Mouse (Mus musculus): ENCODE measurements around the gene Sptbn4. TPM values are rescaled to one million over a fixed set of nuclear protein-coding genes. Genes with fewer than 3 reads are reported as not detected.
A peak's percentile ranks its signal among the peaks of the same experiment; 100 is the strongest.

The Sptbn4 gene
- polyA plus RNA-seq, 1 experiment from 2014 or later: 0.28 TPM

- Histone ChIP-seq H3K27me3 (ENCODE audit: control insufficient read depth, insufficient read depth, low read length) (peaks cover 66% of the 10 kb centered on the region), H3K4me3 (ENCODE audit: low read depth, low read length) (no peak overlapping the region), H3K27ac (replicated peaks; ENCODE audit: low read depth, low read length) (no peak overlapping the region), H3K4me1 (ENCODE audit: control insufficient read depth, insufficient read depth, low read length) (peaks cover 8% of the 10 kb centered on the region), H3K4me2 (ENCODE audit: low read depth, low read length) (no peak overlapping the region), H3K36me3 (replicated peaks; ENCODE audit: control insufficient read depth, insufficient read depth, low read depth, low read length) (no peaks in the 10 kb centered on the region), H3K9me3 (replicated peaks; ENCODE audit: control insufficient read depth, low read length) (no peaks in the 10 kb centered on the region), H3K9ac (replicated peaks; ENCODE audit: low read length) (no peak overlapping the region)
- WGBS: 28% methylated on average over 16 of the region's 16 CpGs
- DNase-seq (ENCODE audit: low spot score) (no peak), ATAC-seq (replicated peaks; ENCODE audit: insufficient number of reproducible peaks, low FRiP score, low TSS enrichment, low read depth) (no peak)
These were observed 118.8 kb downstream of the Sptbn4 start for GRCm38 (mm10) chr7:27328648-27329047.

- H3K4me1 ChIP-seq (ENCODE audit: control insufficient read depth, insufficient read depth, low read length): peaks cover 8% of the 10 kb centered on the region
- peaks cover 63% of the 10 kb centered on the region for H3K27me3 ChIP-seq (ENCODE audit: control insufficient read depth, insufficient read depth, low read length)
- H3K4me2 ChIP-seq (ENCODE audit: low read depth, low read length): no peak overlapping the region
- H3K36me3 ChIP-seq (replicated peaks; ENCODE audit: control insufficient read depth, insufficient read depth, low read depth, low read length): no peaks in the 10 kb centered on the region
- H3K4me3 ChIP-seq (ENCODE audit: low read depth, low read length): no peak overlapping the region
- no peak for DNase-seq (ENCODE audit: low spot score)
- no peak for ATAC-seq (replicated peaks; ENCODE audit: insufficient number of reproducible peaks, low FRiP score, low TSS enrichment, low read depth)
- H3K9me3 ChIP-seq (replicated peaks; ENCODE audit: control insufficient read depth, low read length): no peaks in the 10 kb centered on the region
- H3K27ac ChIP-seq (replicated peaks; ENCODE audit: low read depth, low read length): no peak overlapping the region
- WGBS: 88% methylated on average over 11 of the region's 11 CpGs
- no peak overlapping the region for H3K9ac ChIP-seq (replicated peaks; ENCODE audit: low read length)
These were observed 119.3 kb downstream of the Sptbn4 start for GRCm38 (mm10) chr7:27328161-27328560.

- H3K4me1 ChIP-seq (ENCODE audit: control insufficient read depth, insufficient read depth, low read length): peaks cover 8% of the 10 kb centered on the region
- H3K4me2 ChIP-seq (ENCODE audit: low read depth, low read length): no peak overlapping the region
- no peak overlapping the region for H3K4me3 ChIP-seq (ENCODE audit: low read depth, low read length)
- no peak for DNase-seq (ENCODE audit: low spot score)
- WGBS: 87% methylated on average over 8 of the region's 8 CpGs
- H3K27me3 ChIP-seq (ENCODE audit: control insufficient read depth, insufficient read depth, low read length): peaks cover 57% of the 10 kb centered on the region
- H3K9ac ChIP-seq (replicated peaks; ENCODE audit: low read length): no peak overlapping the region
- no peaks in the 10 kb centered on the region for H3K9me3 ChIP-seq (replicated peaks; ENCODE audit: control insufficient read depth, low read length)
- H3K36me3 ChIP-seq (replicated peaks; ENCODE audit: control insufficient read depth, insufficient read depth, low read depth, low read length): no peaks in the 10 kb centered on the region
- ATAC-seq (replicated peaks; ENCODE audit: insufficient number of reproducible peaks, low FRiP score, low TSS enrichment, low read depth): no peak
- H3K27ac ChIP-seq (replicated peaks; ENCODE audit: low read depth, low read length): no peak overlapping the region
These were observed 120.0 kb downstream of the Sptbn4 start for GRCm38 (mm10) chr7:27327500-27327899.

GRCm38 (mm10) chr7:27326101-27326880, 121.2 kb downstream of the Sptbn4 start:
- 26% methylated on average over 34 of the region's 34 CpGs for WGBS
- no peak overlapping the region for H3K27ac ChIP-seq (replicated peaks; ENCODE audit: low read depth, low read length)
- H3K4me2 ChIP-seq (ENCODE audit: low read depth, low read length): peak overlapping the region; percentile 47
- peak; percentile 28 for DNase-seq (ENCODE audit: low spot score)
- H3K27me3 ChIP-seq (ENCODE audit: control insufficient read depth, insufficient read depth, low read length): peaks cover 47% of the 10 kb centered on the region
- no peaks in the 10 kb centered on the region for H3K9me3 ChIP-seq (replicated peaks; ENCODE audit: control insufficient read depth, low read length)
- H3K4me1 ChIP-seq (ENCODE audit: control insufficient read depth, insufficient read depth, low read length): peaks cover 8% of the 10 kb centered on the region
- H3K9ac ChIP-seq (replicated peaks; ENCODE audit: low read length): peak overlapping the region; percentile 22; the same call in 1 of the 2 replicates
- peak; percentile 22; the same call in 1 of the 2 replicates for ATAC-seq (replicated peaks; ENCODE audit: insufficient number of reproducible peaks, low FRiP score, low TSS enrichment, low read depth)
- H3K36me3 ChIP-seq (replicated peaks; ENCODE audit: control insufficient read depth, insufficient read depth, low read depth, low read length): no peaks in the 10 kb centered on the region
- H3K4me3 ChIP-seq (ENCODE audit: low read depth, low read length): 0 out of 2 replicates have a peak overlapping the region, but pooled peaks have one; percentile 6

GRCm38 (mm10) chr7:27325697-27326096, 121.8 kb downstream of the Sptbn4 start:
- Histone ChIP-seq H3K4me1 (ENCODE audit: control insufficient read depth, insufficient read depth, low read length) (peaks cover 6% of the 10 kb centered on the region), H3K36me3 (replicated peaks; ENCODE audit: control insufficient read depth, insufficient read depth, low read depth, low read length) (no peaks in the 10 kb centered on the region), H3K4me2 (ENCODE audit: low read depth, low read length) (peak overlapping the region; percentile 47), H3K27me3 (ENCODE audit: control insufficient read depth, insufficient read depth, low read length) (peaks cover 41% of the 10 kb centered on the region), H3K27ac (replicated peaks; ENCODE audit: low read depth, low read length) (no peak overlapping the region), H3K9me3 (replicated peaks; ENCODE audit: control insufficient read depth, low read length) (no peaks in the 10 kb centered on the region), H3K4me3 (ENCODE audit: low read depth, low read length) (peak overlapping the region; percentile 20), H3K9ac (replicated peaks; ENCODE audit: low read length) (peak overlapping the region; percentile 48)
- under 1% methylated on average over 24 of the region's 24 CpGs for WGBS
- DNase-seq (ENCODE audit: low spot score) (peak; percentile 62), ATAC-seq (replicated peaks; ENCODE audit: insufficient number of reproducible peaks, low FRiP score, low TSS enrichment, low read depth) (0 out of 2 replicates have a peak, but pooled peaks have one; percentile 20)

- Histone ChIP-seq H3K36me3 (replicated peaks; ENCODE audit: control insufficient read depth, insufficient read depth, low read depth, low read length) (no peaks in the 10 kb centered on the region), H3K4me1 (ENCODE audit: control insufficient read depth, insufficient read depth, low read length) (peaks cover 6% of the 10 kb centered on the region), H3K4me2 (ENCODE audit: low read depth, low read length) (no peak overlapping the region), H3K9ac (replicated peaks; ENCODE audit: low read length) (no peak overlapping the region), H3K27me3 (ENCODE audit: control insufficient read depth, insufficient read depth, low read length) (peaks cover 33% of the 10 kb centered on the region), H3K9me3 (replicated peaks; ENCODE audit: control insufficient read depth, low read length) (no peaks in the 10 kb centered on the region), H3K27ac (replicated peaks; ENCODE audit: low read depth, low read length) (no peak overlapping the region), H3K4me3 (ENCODE audit: low read depth, low read length) (no peak overlapping the region)
- no peak for DNase-seq (ENCODE audit: low spot score)
- no peak for ATAC-seq (replicated peaks; ENCODE audit: insufficient number of reproducible peaks, low FRiP score, low TSS enrichment, low read depth)
- WGBS: 42% methylated on average over 19 of the region's 20 CpGs
These were observed 122.6 kb downstream of the Sptbn4 start for GRCm38 (mm10) chr7:27324928-27325327.

- ATAC-seq (replicated peaks; ENCODE audit: insufficient number of reproducible peaks, low FRiP score, low TSS enrichment, low read depth): no peak
These were observed 123.3 kb downstream of the Sptbn4 start for GRCm38 (mm10) chr7:27324161-27324560.

GRCm38 (mm10) chr7:27323001-27323400, 124.5 kb downstream of the Sptbn4 start:
- Histone ChIP-seq H3K4me3 (ENCODE audit: low read depth, low read length) (no peak overlapping the region), H3K27me3 (ENCODE audit: control insufficient read depth, insufficient read depth, low read length) (peaks cover 22% of the 10 kb centered on the region), H3K9me3 (replicated peaks; ENCODE audit: control insufficient read depth, low read length) (no peaks in the 10 kb centered on the region), H3K4me1 (ENCODE audit: control insufficient read depth, insufficient read depth, low read length) (peaks cover 6% of the 10 kb centered on the region), H3K4me2 (ENCODE audit: low read depth, low read length) (no peak overlapping the region), H3K36me3 (replicated peaks; ENCODE audit: control insufficient read depth, insufficient read depth, low read depth, low read length) (no peaks in the 10 kb centered on the region), H3K27ac (replicated peaks; ENCODE audit: low read depth, low read length) (no peak overlapping the region), H3K9ac (replicated peaks; ENCODE audit: low read length) (no peak overlapping the region)
- no peak for ATAC-seq (replicated peaks; ENCODE audit: insufficient number of reproducible peaks, low FRiP score, low TSS enrichment, low read depth)
- DNase-seq (ENCODE audit: low spot score): no peak
- 91% methylated on average over 5 of the region's 5 CpGs for WGBS

More at GRCm38 (mm10) chr7:27324161-27324560, 123.3 kb downstream of the Sptbn4 start:
- Histone ChIP-seq H3K4me2 (ENCODE audit: low read depth, low read length) (no peak overlapping the region), H3K36me3 (replicated peaks; ENCODE audit: control insufficient read depth, insufficient read depth, low read depth, low read length) (no peaks in the 10 kb centered on the region), H3K27ac (replicated peaks; ENCODE audit: low read depth, low read length) (no peak overlapping the region), H3K9ac (replicated peaks; ENCODE audit: low read length) (no peak overlapping the region), H3K4me1 (ENCODE audit: control insufficient read depth, insufficient read depth, low read length) (peaks cover 6% of the 10 kb centered on the region), H3K27me3 (ENCODE audit: control insufficient read depth, insufficient read depth, low read length) (peaks cover 26% of the 10 kb centered on the region), H3K4me3 (ENCODE audit: low read depth, low read length) (no peak overlapping the region), H3K9me3 (replicated peaks; ENCODE audit: control insufficient read depth, low read length) (no peaks in the 10 kb centered on the region)
- 98% methylated on average over 11 of the region's 11 CpGs for WGBS
- no peak for DNase-seq (ENCODE audit: low spot score)
